Mouse (Mus musculus) forebrain, embryonic 15.5 days (tissue): ENCODE measurements around the gene Ppp2r2d. TPM values are rescaled to one million over a fixed set of nuclear protein-coding genes. Genes with fewer than 3 reads are reported as not detected.

Experiments
- ATAC-seq: fragments of 200-750 bp; cut with Nextera tagmentation; replicated peaks from 2 replicates; pipeline ENCODE4 v1.8.0; 2017; ENCODE audit warnings: mild to moderate bottlenecking, moderate TSS enrichment, moderate library complexity
- H3K27ac ChIP-seq: fragments of 300-500 bp; sonication (generic); replicated peaks from 2 replicates; pipeline ENCODE4 v1.5.1; 2015; ENCODE audit warnings: mild to moderate bottlenecking, inconsistent platforms
- H3K27me3 ChIP-seq: fragments of 300-500 bp; sonication (generic); 2 replicates; pipeline ENCODE4 v1.6.1; 2015; ENCODE audit warnings: inconsistent platforms
- H3K36me3 ChIP-seq: fragments of 300-500 bp; sonication (generic); 2 replicates; pipeline ENCODE4 v1.6.1; 2015; ENCODE audit warnings: mild to moderate bottlenecking, inconsistent platforms
- H3K4me1 ChIP-seq: fragments of 300-500 bp; sonication (generic); 2 replicates; pipeline ENCODE4 v1.6.1; 2015; ENCODE audit warnings: inconsistent platforms
- H3K4me2 ChIP-seq: fragments of 300-500 bp; sonication (generic); replicated peaks from 2 replicates; pipeline ENCODE4 v1.6.1; 2015; ENCODE audit warnings: mild to moderate bottlenecking, inconsistent platforms
- H3K4me3 ChIP-seq: fragments of 300-500 bp; sonication (generic); 2 replicates; pipeline ENCODE4 v1.5.1; 2015; ENCODE audit warnings: mild to moderate bottlenecking, inconsistent platforms
- H3K9ac ChIP-seq: fragments of 300-500 bp; sonication (generic); replicated peaks from 2 replicates; pipeline ENCODE4 v1.6.1; 2015; ENCODE audit warnings: mild to moderate bottlenecking, inconsistent platforms
- H3K9me3 ChIP-seq: fragments of 300-500 bp; sonication (generic); 2 replicates; pipeline ENCODE4 v1.6.1; 2016; ENCODE audit warnings: inconsistent platforms
- WGBS: fragments of 180-500 bp; shearing (Covaris S2); methylation state at CpG from one replicate; pipeline ENCODE4 v1.1.7; 2015; ENCODE audit warnings: mixed read lengths; 5-methylcytosine and 5-hydroxymethylcytosine counted together
- polyA plus RNA-seq: library from polyadenylated mRNA; unstranded; fragments of >200 nt; fragmentation: Nextera tagmentation; extraction: Ambion mirVana; gene quantifications from 2 replicates; pipeline ENCODE4 v1.2.1, GENCODE M21; 2015

Ppp2r2d gene
- polyA plus RNA-seq, 1 experiment from 2014 or later, result 73.4 TPM

GRCm38 (mm10) chr7:138908768-138909276 is 62.9 kb downstream of the Ppp2r2d start:
- ATAC-seq, result no peak
- no peak overlapping the region; the same call in 1 of the 2 replicates for H3K27ac ChIP-seq

GRCm38 (mm10) chr7:138909277-138910192 is 63.7 kb downstream of the Ppp2r2d start, which contains the start of gene Bnip3:
Bnip3 (minus strand) TSS chr7:138909519.
- Histone ChIP-seq H3K9me3 (no peaks in the 10 kb centered on the region), H3K4me2 (peak within 1 kb of the TSS; percentile 79), H3K4me3 (peak within 1 kb of the TSS; percentile 73), H3K27ac (no peak within 1 kb of the TSS; the same call in none of the 2 replicates), H3K4me1 (peaks cover 27% of the 10 kb centered on the region), H3K9ac (peak within 1 kb of the TSS; percentile 75), H3K36me3 (no peaks in the 10 kb centered on the region), H3K27me3 (no peaks in the 10 kb centered on the region)
- ATAC-seq, result peak; percentile 92
- under 1% methylated on average over 62 of the region's 66 CpGs for WGBS

More at GRCm38 (mm10) chr7:138908768-138909276, 62.9 kb downstream of the Ppp2r2d start:
- Histone ChIP-seq H3K4me3 (peak overlapping the region; percentile 73), H3K9ac (peak overlapping the region; percentile 75), H3K27me3 (no peaks in the 10 kb centered on the region), H3K36me3 (no peaks in the 10 kb centered on the region), H3K4me2 (peak overlapping the region; percentile 79), H3K4me1 (peaks cover 27% of the 10 kb centered on the region), H3K9me3 (no peaks in the 10 kb centered on the region)
- WGBS, result 4% methylated on average over 10 of the region's 10 CpGs

- Histone ChIP-seq H3K36me3 (no peaks in the 10 kb centered on the region), H3K4me2 (peak overlapping the region; percentile 79), H3K27me3 (no peaks in the 10 kb centered on the region), H3K9ac (peak overlapping the region; percentile 46), H3K27ac (no peak overlapping the region; the same call in 1 of the 2 replicates), H3K4me1 (peaks cover 27% of the 10 kb centered on the region), H3K9me3 (no peaks in the 10 kb centered on the region), H3K4me3 (peak overlapping the region; percentile 73)
- WGBS, result 24% methylated on average over 7 of the region's 7 CpGs
- ATAC-seq, result no peak
These were observed 64.3 kb downstream of the Ppp2r2d start for GRCm38 (mm10) chr7:138910193-138910562.

- Histone ChIP-seq H3K4me1 (peaks cover 10% of the 10 kb centered on the region), H3K36me3 (no peaks in the 10 kb centered on the region), H3K27me3 (no peaks in the 10 kb centered on the region), H3K9ac (no peak overlapping the region), H3K4me3 (no peak overlapping the region), H3K9me3 (no peaks in the 10 kb centered on the region), H3K27ac (no peak overlapping the region), H3K4me2 (no peak overlapping the region)
- ATAC-seq, result no peak
- whole genome bisulfite sequencing, result 72% methylated on average over 3 of the region's 3 CpGs
These were observed 67.7 kb downstream of the Ppp2r2d start for GRCm38 (mm10) chr7:138913616-138914015.

- Histone ChIP-seq H3K9me3 (no peaks in the 10 kb centered on the region), H3K36me3 (no peaks in the 10 kb centered on the region), H3K4me3 (peak overlapping the region; percentile 22), H3K4me2 (peak overlapping the region; percentile 51), H3K9ac (peak overlapping the region; percentile 24), H3K4me1 (peaks cover 12% of the 10 kb centered on the region), H3K27ac (peak overlapping the region; percentile 48), H3K27me3 (no peaks in the 10 kb centered on the region)
- 6% methylated on average over 26 of the region's 26 CpGs for WGBS
- ATAC-seq, result peak; percentile 46; the same call in 1 of the 2 replicates
These were observed 73.5 kb downstream of the Ppp2r2d start for GRCm38 (mm10) chr7:138919156-138919944.

GRCm38 (mm10) chr7:138921611-138922010 is 75.7 kb downstream of the Ppp2r2d start:
- H3K27me3 ChIP-seq, result no peaks in the 10 kb centered on the region
- no peak overlapping the region for H3K4me2 ChIP-seq
- H3K9ac ChIP-seq, result no peak overlapping the region
- peaks cover 12% of the 10 kb centered on the region for H3K4me1 ChIP-seq
- no peak overlapping the region for H3K27ac ChIP-seq
- 90% methylated on average over 8 of the region's 8 CpGs for WGBS
- no peak overlapping the region for H3K4me3 ChIP-seq
- no peaks in the 10 kb centered on the region for H3K36me3 ChIP-seq
- ATAC-seq, result no peak
- H3K9me3 ChIP-seq, result no peaks in the 10 kb centered on the region

- 10% methylated on average over 3 of the region's 3 CpGs for WGBS
- Histone ChIP-seq H3K27ac (no peak overlapping the region), H3K4me3 (no peak overlapping the region), H3K9ac (no peak overlapping the region), H3K9me3 (no peaks in the 10 kb centered on the region), H3K27me3 (no peaks in the 10 kb centered on the region), H3K4me1 (peaks cover 11% of the 10 kb centered on the region), H3K36me3 (no peaks in the 10 kb centered on the region), H3K4me2 (no peak overlapping the region)
- no peak for ATAC-seq
These were observed 78.0 kb downstream of the Ppp2r2d start for GRCm38 (mm10) chr7:138923756-138924425.

GRCm38 (mm10) chr7:138928456-138928855 is 82.6 kb downstream of the Ppp2r2d start:
- 0 out of 2 replicates have a peak overlapping the region, but pooled peaks have one; percentile 23 for H3K27ac ChIP-seq

More at GRCm38 (mm10) chr7:138928456-138928855, 82.6 kb downstream of the Ppp2r2d start:
- H3K4me3 ChIP-seq, result no peak overlapping the region
- no peaks in the 10 kb centered on the region for H3K36me3 ChIP-seq
- H3K4me1 ChIP-seq, result no peaks in the 10 kb centered on the region
- WGBS, result 63% methylated on average over 4 of the region's 4 CpGs
- H3K4me2 ChIP-seq, result no peak overlapping the region
- H3K9me3 ChIP-seq, result no peaks in the 10 kb centered on the region
- no peaks in the 10 kb centered on the region for H3K27me3 ChIP-seq
- no peak overlapping the region for H3K9ac ChIP-seq
- no peak for ATAC-seq

Other genes with a start within 250 kb of the Ppp2r2d start
- 31.6 and 34.2 TPM in 2 replicates for gene Mapk1ip1, start 194 bp downstream of the Ppp2r2d start, polyA plus RNA-seq
- 75.1 and 79.2 TPM in 2 replicates for gene Bnip3, start 63.4 kb downstream of the Ppp2r2d start, polyA plus RNA-seq
- 5.5 and 6.6 TPM in 2 replicates for gene Jakmip3, start 94.7 kb downstream of the Ppp2r2d start, polyA plus RNA-seq
- gene Dpysl4, start 239.9 kb downstream of the Ppp2r2d start, polyA plus RNA-seq, result 116 TPM in 2 replicates